Mouse (Mus musculus): ENCODE results near the gene Grb7. TPM values are rescaled to one million over a fixed set of nuclear protein-coding genes. Genes with fewer than 3 reads are reported as not detected.

The Grb7 gene
- polyA plus RNA-seq, 1 experiment from 2014 or later: 0.21 TPM

DNA sequence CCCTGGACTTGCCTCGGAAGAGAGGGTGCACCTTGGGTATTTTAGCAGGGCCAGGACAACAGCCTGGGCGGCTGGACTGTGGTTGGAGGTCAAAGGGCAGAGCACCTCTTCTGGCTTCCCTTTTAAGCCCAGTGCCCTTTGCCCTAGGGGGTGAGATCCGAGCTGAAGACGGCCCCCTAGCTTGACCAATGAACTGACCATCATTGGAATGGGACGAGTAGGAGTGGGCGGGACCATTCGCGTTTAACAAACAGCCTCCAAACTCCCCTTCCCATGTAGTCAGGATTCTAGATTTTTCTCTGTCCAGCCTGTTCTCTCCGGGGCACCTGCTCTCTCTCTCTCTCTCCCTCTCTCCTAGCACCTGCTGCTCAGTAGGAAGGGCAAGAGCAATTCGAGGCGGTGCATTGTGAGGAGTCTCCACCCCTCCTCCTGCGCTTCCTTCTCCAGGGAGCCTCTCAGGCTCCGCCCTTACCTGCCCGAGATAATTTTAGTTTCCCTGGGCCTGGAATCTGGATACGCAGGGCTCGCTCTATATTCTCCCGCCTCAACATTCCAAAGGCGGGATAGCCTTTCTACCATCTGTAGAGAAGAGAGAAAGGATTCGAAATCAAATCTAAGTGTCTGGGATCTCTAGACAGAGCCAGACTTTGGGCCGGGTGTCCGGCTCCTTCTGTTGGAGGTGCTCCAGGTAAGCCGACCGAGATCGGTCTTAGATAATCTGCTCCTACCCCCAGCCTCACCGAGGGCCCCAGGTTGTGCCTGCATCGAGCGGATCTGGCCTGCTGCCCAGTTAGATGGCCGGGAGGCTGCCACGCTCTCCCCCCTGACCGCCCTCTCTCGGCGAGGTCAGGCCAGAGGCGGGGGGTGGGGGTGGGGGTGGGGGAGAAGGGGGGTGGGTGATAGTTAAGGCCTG is 624 bp downstream of the Grb7 start:
- no peak for ATAC-seq
- Histone ChIP-seq H3K9ac (no peak overlapping the region; the same call in none of the 2 replicates), H3K4me1 (peaks cover 11% of the 10 kb centered on the region), H3K9me3 (replicated peaks) (no peaks in the 10 kb centered on the region), H3K4me3 (no peak overlapping the region), H3K36me3 (ENCODE audit: poor library complexity, severe bottlenecking) (no peaks in the 10 kb centered on the region), H3K4me2 (peak overlapping the region; percentile 30), H3K27ac (no peak overlapping the region), H3K27me3 (peaks cover 59% of the 10 kb centered on the region)
- 2% methylated on average over 33 of the region's 33 CpGs for whole genome bisulfite sequencing

DNA sequence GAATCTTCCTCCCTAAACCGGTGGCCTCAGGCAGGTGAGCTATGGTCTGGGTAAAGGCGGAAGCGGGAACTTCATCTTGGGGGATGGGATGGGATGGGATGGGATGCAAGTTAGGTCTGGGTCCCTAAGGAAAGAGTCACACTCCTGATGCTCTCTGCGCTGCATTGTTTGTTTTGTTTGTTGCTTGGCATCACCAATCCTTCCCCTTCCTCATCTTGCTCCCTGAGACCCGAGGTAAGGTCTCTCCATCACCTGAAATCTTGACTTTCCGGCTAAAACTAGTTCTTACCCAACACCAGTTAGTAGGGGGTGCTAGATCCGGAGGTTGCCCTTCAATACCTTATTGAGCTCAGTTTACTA is 1.3 kb downstream of the Grb7 start:
- H3K36me3 ChIP-seq (ENCODE audit: poor library complexity, severe bottlenecking): no peaks in the 10 kb centered on the region
- WGBS: 13% methylated on average over 7 of the region's 7 CpGs
- peaks cover 59% of the 10 kb centered on the region for H3K27me3 ChIP-seq
- no peak overlapping the region for H3K4me3 ChIP-seq
- H3K9me3 ChIP-seq (replicated peaks): no peaks in the 10 kb centered on the region
- ATAC-seq: no peak
- H3K9ac ChIP-seq: no peak overlapping the region; the same call in 1 of the 2 replicates
- peak overlapping the region; percentile 30; the same call in 1 of the 2 replicates for H3K4me2 ChIP-seq
- no peak overlapping the region for H3K27ac ChIP-seq
- H3K4me1 ChIP-seq: peaks cover 11% of the 10 kb centered on the region

DNA sequence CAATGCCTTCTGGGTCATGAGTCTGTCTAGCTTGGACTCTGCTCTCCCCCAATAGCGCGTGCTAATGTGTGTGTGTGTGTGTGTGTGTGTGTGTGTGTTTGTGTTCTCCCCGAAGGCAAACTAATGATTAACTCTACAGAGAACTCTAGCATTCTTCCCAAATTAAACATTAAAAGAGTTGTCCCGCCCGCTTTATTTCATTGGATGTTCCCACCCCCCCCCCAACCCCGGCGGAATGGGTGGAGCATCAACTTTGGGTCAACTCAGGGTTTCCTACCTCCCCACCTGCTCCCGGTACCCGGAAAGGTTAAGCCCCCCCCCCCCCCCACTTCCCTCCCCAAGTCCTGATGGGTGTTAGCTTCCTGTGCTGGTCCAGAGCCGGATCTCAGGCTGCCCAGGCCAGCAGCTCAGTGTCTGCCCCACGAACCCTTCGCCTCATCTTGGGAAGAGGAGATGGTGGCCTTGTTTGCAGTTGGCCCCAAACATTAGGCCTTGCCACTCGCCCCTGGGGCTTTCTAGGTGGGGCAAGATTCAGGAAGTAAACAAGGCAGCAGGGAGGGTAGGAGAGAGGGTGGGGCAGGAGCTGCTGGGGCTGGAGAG is 2.1 kb downstream of the Grb7 start:
- Histone ChIP-seq H3K9me3 (replicated peaks) (no peaks in the 10 kb centered on the region), H3K9ac (no peak overlapping the region), H3K4me1 (peaks cover 11% of the 10 kb centered on the region), H3K4me3 (no peak overlapping the region), H3K27ac (no peak overlapping the region), H3K36me3 (ENCODE audit: poor library complexity, severe bottlenecking) (no peaks in the 10 kb centered on the region), H3K4me2 (no peak overlapping the region), H3K27me3 (peaks cover 56% of the 10 kb centered on the region)
- 47% methylated on average over 13 of the region's 13 CpGs for WGBS
- no peak for ATAC-seq

DNA sequence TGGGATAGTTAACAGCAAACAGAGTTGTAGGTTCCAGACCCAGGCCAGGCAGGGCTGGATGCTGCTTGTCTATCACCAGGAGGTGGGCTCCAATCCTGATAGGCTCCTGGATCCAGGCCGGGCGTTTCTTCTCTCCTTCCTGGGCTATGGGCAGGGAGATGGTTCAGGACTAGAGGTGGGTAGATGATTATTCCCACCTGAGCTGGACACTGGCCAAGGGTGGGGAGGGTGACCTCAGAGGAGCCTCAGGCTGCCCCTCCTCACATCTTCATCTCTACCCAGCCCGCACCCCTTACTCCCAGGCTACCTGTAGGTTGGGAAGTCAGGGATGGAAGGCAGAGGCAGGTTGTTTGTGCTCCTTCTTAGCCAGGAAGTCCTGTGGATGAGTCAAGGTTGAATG is 3.2 kb downstream of the Grb7 start:
- no peak overlapping the region for H3K27ac ChIP-seq
- no peaks in the 10 kb centered on the region for H3K36me3 ChIP-seq (ENCODE audit: poor library complexity, severe bottlenecking)
- H3K27me3 ChIP-seq: peaks cover 53% of the 10 kb centered on the region
- no peak for ATAC-seq
- H3K4me1 ChIP-seq: peaks cover 11% of the 10 kb centered on the region
- H3K4me2 ChIP-seq: no peak overlapping the region
- H3K9me3 ChIP-seq (replicated peaks): no peaks in the 10 kb centered on the region
- no peak overlapping the region for H3K9ac ChIP-seq
- WGBS: 92% methylated on average over 3 of the region's 3 CpGs
- no peak overlapping the region for H3K4me3 ChIP-seq

GRCm38 (mm10) chr11:98449921-98450771 is 4.0 kb downstream of the Grb7 start:
- Histone ChIP-seq H3K36me3 (ENCODE audit: poor library complexity, severe bottlenecking) (no peaks in the 10 kb centered on the region), H3K9me3 (replicated peaks) (no peaks in the 10 kb centered on the region), H3K4me3 (no peak overlapping the region), H3K27me3 (peaks cover 50% of the 10 kb centered on the region), H3K27ac (no peak overlapping the region), H3K9ac (no peak overlapping the region), H3K4me1 (peaks cover 11% of the 10 kb centered on the region), H3K4me2 (no peak overlapping the region)
- WGBS: 85% methylated on average over 20 of the region's 20 CpGs
- ATAC-seq: no peak

- no peaks in the 10 kb centered on the region for H3K36me3 ChIP-seq (ENCODE audit: poor library complexity, severe bottlenecking)
- H3K27ac ChIP-seq: no peak overlapping the region
- no peaks in the 10 kb centered on the region for H3K9me3 ChIP-seq (replicated peaks)
- no peak for ATAC-seq
- no peak overlapping the region for H3K9ac ChIP-seq
- 84% methylated on average over 4 of the region's 4 CpGs for WGBS
- H3K4me1 ChIP-seq: peaks cover 11% of the 10 kb centered on the region
- no peak overlapping the region for H3K4me3 ChIP-seq
- H3K27me3 ChIP-seq: peaks cover 31% of the 10 kb centered on the region
- no peak overlapping the region for H3K4me2 ChIP-seq
Measured at GRCm38 (mm10) chr11:98455484-98455883, 9.3 kb downstream of the Grb7 start.

GRCm38 (mm10) chr11:98456545-98456944 is 10.4 kb downstream of the Grb7 start:
- Histone ChIP-seq H3K4me2 (no peak overlapping the region), H3K9ac (no peak overlapping the region), H3K27me3 (peaks cover 38% of the 10 kb centered on the region), H3K4me3 (no peak overlapping the region), H3K4me1 (peaks cover 11% of the 10 kb centered on the region), H3K27ac (no peak overlapping the region), H3K9me3 (replicated peaks) (no peaks in the 10 kb centered on the region), H3K36me3 (ENCODE audit: poor library complexity, severe bottlenecking) (no peaks in the 10 kb centered on the region)
- no peak for ATAC-seq
- 83% methylated on average over 5 of the region's 5 CpGs for WGBS

- peaks cover 40% of the 10 kb centered on the region for H3K27me3 ChIP-seq
- ATAC-seq: no peak; the same call in none of the 2 replicates
- peak overlapping the region; percentile 63 for H3K9ac ChIP-seq
- H3K4me1 ChIP-seq: peaks cover 11% of the 10 kb centered on the region
- no peak overlapping the region for H3K27ac ChIP-seq
- H3K4me2 ChIP-seq: peak overlapping the region; percentile 65
- 31% methylated on average over 9 of the region's 9 CpGs for WGBS
- no peaks in the 10 kb centered on the region for H3K36me3 ChIP-seq (ENCODE audit: poor library complexity, severe bottlenecking)
- H3K4me3 ChIP-seq: peak overlapping the region; percentile 55
- no peaks in the 10 kb centered on the region for H3K9me3 ChIP-seq (replicated peaks)
Measured at GRCm38 (mm10) chr11:98456945-98457344, 10.8 kb downstream of the Grb7 start.

DNA sequence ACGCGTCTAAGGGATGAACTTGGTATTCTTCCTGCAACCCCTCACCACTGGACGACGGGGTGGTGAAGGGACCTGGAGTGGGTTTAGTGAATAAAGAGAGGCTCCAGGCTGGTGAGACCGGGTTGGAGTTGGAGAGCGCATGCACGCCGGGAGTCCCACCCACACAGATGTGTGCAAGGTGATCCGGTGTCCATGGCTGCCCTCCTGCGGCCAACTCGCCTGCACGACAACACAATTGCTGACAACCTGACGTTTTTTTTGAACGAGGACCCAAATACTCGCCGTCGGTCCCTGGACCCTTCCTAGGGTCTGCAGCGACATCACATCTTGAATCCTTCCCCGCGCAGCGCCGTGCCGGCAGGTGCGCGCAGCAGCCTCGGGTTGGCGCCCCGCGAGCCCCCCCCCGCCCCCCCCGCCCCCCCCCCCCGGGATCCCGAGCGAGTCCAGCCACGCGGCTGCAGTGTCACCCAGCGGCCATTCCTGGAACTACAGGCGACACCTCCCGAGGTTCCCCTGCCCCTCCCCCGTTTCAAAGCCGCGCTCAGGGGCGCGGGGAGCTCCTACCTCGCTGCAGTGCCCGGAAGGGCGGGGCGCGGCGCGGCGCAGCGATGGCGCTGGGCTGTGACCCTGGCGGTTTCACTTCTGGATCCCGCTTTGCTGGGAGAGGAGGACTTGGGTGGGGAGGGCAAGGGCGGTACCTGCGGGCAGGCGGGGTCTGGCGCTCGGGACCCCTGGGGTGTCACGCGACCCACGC is 11.3 kb downstream of the Grb7 start:
- under 1% methylated on average over 51 of the region's 64 CpGs for WGBS
- H3K27me3 ChIP-seq: peaks cover 40% of the 10 kb centered on the region
- H3K4me3 ChIP-seq: peak overlapping the region; percentile 55
- H3K9ac ChIP-seq: peak overlapping the region; percentile 63
- no peaks in the 10 kb centered on the region for H3K9me3 ChIP-seq (replicated peaks)
- peaks cover 11% of the 10 kb centered on the region for H3K4me1 ChIP-seq
- no peaks in the 10 kb centered on the region for H3K36me3 ChIP-seq (ENCODE audit: poor library complexity, severe bottlenecking)
- H3K4me2 ChIP-seq: peak overlapping the region; percentile 65
- peak; percentile 82 for ATAC-seq
- H3K27ac ChIP-seq: no peak overlapping the region

GRCm38 (mm10) chr11:98458121-98458990 is 12.2 kb downstream of the Grb7 start:
- Histone ChIP-seq H3K9ac (peak overlapping the region; percentile 63), H3K9me3 (replicated peaks) (no peaks in the 10 kb centered on the region), H3K4me2 (peak overlapping the region; percentile 65), H3K4me1 (peaks cover 11% of the 10 kb centered on the region), H3K27ac (no peak overlapping the region), H3K27me3 (peaks cover 40% of the 10 kb centered on the region), H3K4me3 (peak overlapping the region; percentile 55), H3K36me3 (ENCODE audit: poor library complexity, severe bottlenecking) (no peaks in the 10 kb centered on the region)
- 6% methylated on average over 21 of the region's 30 CpGs for WGBS
- ATAC-seq: peak; percentile 33

All from forebrain, embryonic 13.5 days (tissue).